ENCODE assay signal across 16 mouse cellular contexts in genomic region chr14:47459556-47459955, GRCm38 (mm10). TPM values are rescaled to one million over a fixed set of nuclear protein-coding genes. Genes with fewer than 3 reads are reported as not detected.
DNase-seq lines count a peak whose midpoint lies in the region; ATAC-seq lines count a peak whose summit lies in the region.
"Had no signal": no experiment of that assay in that cellular context is flagged by ENCODE, and none has a peak within 500 bp of the region (broad histone marks: within the 10 kb centered on the region; RNA-seq: fewer than 3 reads in every experiment).

No protein-coding gene starts in this region.

- no peaks in the 10 kb centered on the region for H3K4me1 ChIP-seq in forebrain, embryonic 11.5 days (replicated peaks; ENCODE audit: control insufficient read depth, insufficient read depth, low read length)
- H3K4me1 ChIP-seq in forebrain, embryonic 12.5 days = no peaks in the 10 kb centered on the region
- no peaks in the 10 kb centered on the region for H3K4me1 ChIP-seq in limb, embryonic 10.5 days
- H3K4me1 ChIP-seq: embryonic facial prominence, embryonic 10.5 days; forebrain, embryonic 15.5 days; midbrain, embryonic 12.5 days had no signal

- WGBS in forebrain, embryonic 11.5 days = 85% methylated on average over 4 of the region's 4 CpGs
- 86% methylated on average over 4 of the region's 4 CpGs for WGBS in forebrain, embryonic 12.5 days
- 89% methylated on average over 4 of the region's 4 CpGs for WGBS in limb, embryonic 10.5 days

- peak; percentile 30 for DNase-seq in forebrain, embryonic 11.5 days (ENCODE audit: low spot score)
- peak; percentile 24 for DNase-seq in lung, postnatal 10 days
- no peak for DNase-seq in lung, postnatal 25 days (ENCODE audit: low spot score)
- DNase-seq in adrenal gland, postnatal 10 days = peak; percentile 87
- peak; percentile 55 for DNase-seq in kidney, postnatal 14 days
- no peak for DNase-seq in right cerebral cortex, postnatal 14 days
- DNase-seq in limb, embryonic 10.5 days (ENCODE audit: low spot score) = no peak
- DNase-seq: cerebellum, adult 11-12 months; lung, adult 18-20 months had no signal

- H3K9me3 ChIP-seq in forebrain, embryonic 11.5 days (ENCODE audit: control insufficient read depth, low read length) = no peaks in the 10 kb centered on the region
- no peaks in the 10 kb centered on the region for H3K9me3 ChIP-seq in forebrain, embryonic 12.5 days
- H3K9me3 ChIP-seq in limb, embryonic 10.5 days (replicated peaks) = no peaks in the 10 kb centered on the region
- H3K9me3 ChIP-seq: embryonic facial prominence, embryonic 10.5 days; forebrain, embryonic 15.5 days; midbrain, embryonic 12.5 days had no signal

- H3K27me3 ChIP-seq in forebrain, embryonic 11.5 days (ENCODE audit: control insufficient read depth, insufficient read depth, low read length) = no peaks in the 10 kb centered on the region
- no peaks in the 10 kb centered on the region for H3K27me3 ChIP-seq in forebrain, embryonic 12.5 days
- no peaks in the 10 kb centered on the region for H3K27me3 ChIP-seq in limb, embryonic 10.5 days (ENCODE audit: low read depth, poor library complexity, severe bottlenecking)
- H3K27me3 ChIP-seq: midbrain, embryonic 12.5 days had no signal

- H3K36me3 ChIP-seq in forebrain, embryonic 11.5 days (ENCODE audit: control insufficient read depth, insufficient read depth, low read length) = no peaks in the 10 kb centered on the region
- H3K36me3 ChIP-seq in forebrain, embryonic 12.5 days (replicated peaks) = no peaks in the 10 kb centered on the region
- no peaks in the 10 kb centered on the region for H3K36me3 ChIP-seq in limb, embryonic 10.5 days
- H3K36me3 ChIP-seq: embryonic facial prominence, embryonic 10.5 days; forebrain, embryonic 15.5 days; midbrain, embryonic 12.5 days had no signal

- no peak overlapping the region for H3K4me3 ChIP-seq in forebrain, embryonic 11.5 days (ENCODE audit: low read depth, low read length)
- H3K4me3 ChIP-seq in forebrain, embryonic 12.5 days (replicated peaks) = no peak overlapping the region
- no peak overlapping the region for H3K4me3 ChIP-seq in limb, embryonic 10.5 days
- H3K4me3 ChIP-seq: embryonic facial prominence, embryonic 10.5 days; forebrain, embryonic 15.5 days; layer of hippocampus, adult 2 months; midbrain, embryonic 12.5 days had no signal

- H3K9ac ChIP-seq in forebrain, embryonic 11.5 days (ENCODE audit: low read length) = no peak overlapping the region
- no peak overlapping the region for H3K9ac ChIP-seq in forebrain, embryonic 12.5 days
- H3K9ac ChIP-seq: forebrain, embryonic 15.5 days; midbrain, embryonic 12.5 days had no signal

- ATAC-seq in forebrain, embryonic 11.5 days (replicated peaks; ENCODE audit: low FRiP score) = no peak
- no peak for ATAC-seq in forebrain, embryonic 12.5 days (ENCODE audit: low FRiP score)
- ATAC-seq: forebrain, embryonic 15.5 days; inflammation-experienced regulatory T-cells, adult 6 months had no signal

- H3K27ac ChIP-seq in forebrain, embryonic 11.5 days (ENCODE audit: low read depth, low read length) = no peak overlapping the region
- H3K27ac ChIP-seq in forebrain, embryonic 12.5 days = no peak overlapping the region
- no peak overlapping the region for H3K27ac ChIP-seq in limb, embryonic 10.5 days
- H3K27ac ChIP-seq: embryonic facial prominence, embryonic 10.5 days; forebrain, embryonic 15.5 days; layer of hippocampus, adult 2 months; macrophage; midbrain, embryonic 12.5 days had no signal

- no peak overlapping the region for H3K4me2 ChIP-seq in forebrain, embryonic 11.5 days (ENCODE audit: low read depth, low read length, severe bottlenecking)
- H3K4me2 ChIP-seq in forebrain, embryonic 12.5 days = no peak overlapping the region
- H3K4me2 ChIP-seq: forebrain, embryonic 15.5 days; midbrain, embryonic 12.5 days had no signal

RNA-seq across cellular contexts. Expression of gene Fbxo34, which starts 9.3 kb away (rescaled TPM):
- 22.9 and 27.6 TPM in 2 replicates for polyA plus RNA-seq in forebrain, embryonic 11.5 days (2014; fragmentation: Nextera tagmentation; extraction: Ambion mirVana)
- 22.1 and 22.8 TPM in 2 replicates for polyA plus RNA-seq in forebrain, embryonic 12.5 days (2016; fragmentation: Nextera tagmentation; extraction: Ambion mirVana)
- 10 to 100 TPM; 21.5 to 24.5 TPM for total RNA-seq in adrenal gland, postnatal 10 days (2021)
- 19.6 and 25.2 TPM in 2 replicates for polyA plus RNA-seq in limb, embryonic 10.5 days (2016; fragmentation: Nextera tagmentation; extraction: Ambion mirVana)

RNA-seq across cellular contexts. Expression of gene Dlgap5, which starts 41.3 kb away (rescaled TPM):
- 77.6 and 90.4 TPM in 2 replicates for polyA plus RNA-seq in forebrain, embryonic 11.5 days (2014; fragmentation: Nextera tagmentation; extraction: Ambion mirVana)
- 63.1 and 63.6 TPM in 2 replicates for polyA plus RNA-seq in forebrain, embryonic 12.5 days (2016; fragmentation: Nextera tagmentation; extraction: Ambion mirVana)
- total RNA-seq in adrenal gland, postnatal 10 days (2021) = 10 to 100 TPM in 1 of 2 experiments, 1 to 10 TPM in 1; 9.4 to 12.9 TPM
- polyA plus RNA-seq in limb, embryonic 10.5 days (2016; fragmentation: Nextera tagmentation; extraction: Ambion mirVana) = 80.6 and 83.3 TPM in 2 replicates

Comparison
In these comparisons a context has a peak if more than half of its experiments do, and no peak if none do; other contexts are left out.
1. DNase-seq: peak in forebrain, embryonic 11.5 days (single experiment), lung, postnatal 10 days (single experiment), adrenal gland, postnatal 10 days (single experiment) and kidney, postnatal 14 days (single experiment); none in lung, postnatal 25 days (single experiment), right cerebral cortex, postnatal 14 days (single experiment) and limb, embryonic 10.5 days (single experiment).